Mouse (Mus musculus) CH12.LX (cell line): ENCODE measurements around the gene Slain1. TPM values are rescaled to one million over a fixed set of nuclear protein-coding genes. Genes with fewer than 3 reads are reported as not detected.
A peak's percentile ranks its signal among the peaks of the same experiment; 100 is the strongest.

Experiments used
- DNase-seq: peaks from one replicate; pipeline ENCODE4 v3.0.0-alpha.2; 2013; ENCODE audit errors: extremely low read depth
- H3K27ac ChIP-seq: 2 replicates; pipeline ENCODE4 v1.5.1; 2012; ENCODE audit warnings: low read depth, mild to moderate bottlenecking, control low read depth, moderate library complexity; ENCODE audit not compliant: insufficient read depth
- H3K27me3 ChIP-seq: replicated peaks from 2 replicates; pipeline ENCODE3; 2012; ENCODE audit warnings: inconsistent platforms
- H3K36me3 ChIP-seq, 2 experiments: replicated peaks in 1 of 2; 2 replicates each; pipeline versions ENCODE3 to v1.6.1; 2012; ENCODE audit warnings: inconsistent platforms in 1 of 2, low read length in 1 of 2, mild to moderate bottlenecking in 1 of 2, mixed read lengths in 1 of 2, moderate library complexity in 1 of 2; ENCODE audit not compliant: control insufficient read depth in 1 of 2, insufficient read depth in 1 of 2
- H3K4me1 ChIP-seq, 2 experiments: 2 replicates each; pipeline ENCODE4 v1.6.1; 2012; ENCODE audit warnings: inconsistent platforms in 1 of 2, moderate library complexity in 1 of 2; ENCODE audit not compliant: insufficient read depth in 2 of 2, control insufficient read depth in 1 of 2
- H3K4me2 ChIP-seq: 2 replicates; pipeline ENCODE4 v1.6.1; 2012; ENCODE audit warnings: low read depth, mild to moderate bottlenecking, control low read depth; ENCODE audit not compliant: poor library complexity, insufficient read depth, severe bottlenecking
- H3K4me3 ChIP-seq, 3 experiments: fragments of 150-350 bp in 1 of 3; sonication (generic) in 1 of 3; replicated peaks in 1 of 3; 2 replicates each; pipeline versions ENCODE3 to v1.5.1; 2011 to 2012; ENCODE audit warnings: low read depth in 2 of 3, low read length in 2 of 3, mild to moderate bottlenecking in 2 of 3, moderate library complexity in 2 of 3, control low read depth in 1 of 3, improper control_type of control experiment in 1 of 3, inconsistent platforms in 1 of 3, mixed read lengths in 1 of 3; ENCODE audit not compliant: poor library complexity in 1 of 3
- H3K79me2 ChIP-seq: replicated peaks from 2 replicates; pipeline ENCODE4 v1.6.1; 2012; ENCODE audit warnings: mild to moderate bottlenecking, moderate library complexity; ENCODE audit not compliant: control insufficient read depth, poor library complexity, insufficient read depth, severe bottlenecking; ENCODE audit errors: extremely low read depth
- H3K9ac ChIP-seq: 2 replicates; pipeline ENCODE4 v1.6.1; 2012; ENCODE audit warnings: low read depth, mild to moderate bottlenecking, control low read depth, moderate library complexity; ENCODE audit not compliant: insufficient read depth
- H3K9me3 ChIP-seq: replicated peaks from 2 replicates; pipeline ENCODE3; 2012; ENCODE audit warnings: low read length, inconsistent platforms, mixed read lengths
- BHLHE40 ChIP-seq: IDR thresholded peaks from 2 replicates; pipeline ENCODE4 v1.6.1; 2011; ENCODE audit warnings: mild to moderate bottlenecking, low read depth, low read length, improper control_type of control experiment
- CTCF ChIP-seq, 2 experiments: IDR thresholded peaks in 1 of 2; conservative IDR thresholded peaks in 1 of 2; 2 replicates each; pipeline ENCODE4 v1.5.1; 2011 to 2012; ENCODE audit warnings: low read depth in 2 of 2, low read length in 2 of 2, improper control_type of control experiment in 1 of 2, inconsistent platforms in 1 of 2, mild to moderate bottlenecking in 1 of 2, moderate library complexity in 1 of 2
- ETS1 ChIP-seq: conservative IDR thresholded peaks from 2 replicates; pipeline ENCODE4 v1.6.1; 2012; ENCODE audit warnings: low read depth, mild to moderate bottlenecking, inconsistent platforms, low read length, improper control_type of control experiment, moderate library complexity
- IRF4 ChIP-seq: IDR thresholded peaks from 2 replicates; pipeline ENCODE4 v1.6.1; 2014; ENCODE audit warnings: low read depth, mild to moderate bottlenecking, inconsistent platforms, low read length, improper control_type of control experiment
- JUN ChIP-seq: IDR thresholded peaks from 2 replicates; pipeline ENCODE4 v1.6.1; 2011; ENCODE audit warnings: low read depth, mild to moderate bottlenecking, low read length, improper control_type of control experiment, moderate library complexity; ENCODE audit not compliant: insufficient read depth
- JUND ChIP-seq: conservative IDR thresholded peaks from 2 replicates; pipeline ENCODE4 v1.6.1; 2011; ENCODE audit warnings: low read depth, low read length, improper control_type of control experiment
- MYC ChIP-seq: IDR thresholded peaks from 2 replicates; pipeline ENCODE4 v1.6.1; 2011; ENCODE audit warnings: low read depth, mild to moderate bottlenecking, improper control_type of control experiment, low read length
- POLR2AphosphoS2 ChIP-seq: IDR thresholded peaks from 2 replicates; pipeline ENCODE4 v1.6.1; 2011; ENCODE audit warnings: low read depth, low read length, improper control_type of control experiment
- RAD21 ChIP-seq: IDR thresholded peaks from 2 replicates; pipeline ENCODE4 v1.6.1; 2011; ENCODE audit warnings: low read depth, mild to moderate bottlenecking, low read length, improper control_type of control experiment, moderate library complexity
- RCOR1 ChIP-seq: conservative IDR thresholded peaks from 2 replicates; pipeline ENCODE4 v1.6.1; 2012; ENCODE audit warnings: low read depth, mild to moderate bottlenecking, inconsistent platforms, low read length, improper control_type of control experiment
- SIN3A ChIP-seq: IDR thresholded peaks from 2 replicates; pipeline ENCODE4 v1.6.1; 2012; ENCODE audit warnings: low read length, improper control_type of control experiment, inconsistent platforms
- SMC3 ChIP-seq: IDR thresholded peaks from 2 replicates; pipeline ENCODE4 v1.6.1; 2011; ENCODE audit warnings: low read depth, low read length, improper control_type of control experiment
- TCF12 ChIP-seq: IDR thresholded peaks from 2 replicates; pipeline ENCODE4 v1.6.1; 2014; ENCODE audit warnings: low read depth, mild to moderate bottlenecking, inconsistent platforms, low read length, improper control_type of control experiment
- ZC3H11A ChIP-seq: IDR thresholded peaks from 2 replicates; pipeline ENCODE4 v1.6.1; 2012; ENCODE audit warnings: low read depth, mild to moderate bottlenecking, inconsistent platforms, low read length, improper control_type of control experiment
- ZKSCAN1 ChIP-seq: IDR thresholded peaks from 2 replicates; pipeline ENCODE4 v1.6.1; 2012; ENCODE audit warnings: low read depth, inconsistent platforms, low read length, improper control_type of control experiment, borderline replicate concordance
- dilution Hi-C: fragments of 300-500 bp; cut with MboI; formaldehyde crosslinking; loops from 2 replicates; pipeline ENCODE4 v1.14.3; 2020; ENCODE audit warnings: low sequenced_read_pairs; ENCODE audit not compliant: extremely low pct_unique_long_range_greater_than_20kb, extremely low pct_ligation_motif_present
- in situ Hi-C: fragments of 300-500 bp; cut with MboI; formaldehyde crosslinking; loops from 3 replicates; pipeline ENCODE4 v1.14.3; 2019; ENCODE audit warnings: low sequenced_read_pairs, low pct_ligation_motif_present, low pct_unique_long_range_greater_than_20kb, mixed read lengths
- polyA plus RNA-seq: library from polyadenylated mRNA; unstranded; fragments of >175 nt; gene quantifications from 2 replicates; pipeline ENCODE4 v1.2.1, GENCODE M21; 2012; ENCODE audit warnings: low read depth; ENCODE audit not compliant: insufficient read length
- total RNA-seq, 2 experiments: library from RNA; depleted of rRNA; stranded (reverse); fragments of 300-350 nt in 1 of 2; fragments of >200 nt in 1 of 2; gene quantifications; 2 replicates each; pipeline ENCODE4 v1.2.3; 2012 to 2014

The Slain1 gene
- total and polyA plus RNA-seq, 3 experiments = 13.1 to 15.9 (median 13.6) TPM

DNA sequence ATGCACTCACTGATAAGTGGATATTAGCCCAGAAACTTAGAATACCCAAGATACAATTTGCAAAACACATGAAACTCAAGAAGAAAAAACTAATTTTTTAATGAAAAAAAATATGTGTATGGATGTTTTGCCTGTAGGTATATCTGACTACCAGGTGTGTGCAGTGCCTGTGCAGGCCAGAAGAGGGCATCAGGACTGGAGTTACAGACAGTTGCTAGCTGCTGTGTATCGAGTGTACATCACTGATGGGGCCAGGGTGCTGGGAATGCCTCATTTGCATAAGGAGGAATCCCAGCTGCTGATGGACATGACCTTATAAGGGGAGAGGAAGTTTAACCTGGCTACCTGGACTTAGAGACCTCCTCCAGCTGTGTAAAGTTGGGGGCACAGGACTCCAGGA is 82.6 kb downstream of the Slain1 start:
- H3K4me1 ChIP-seq = no peaks in the 10 kb centered on the region
- no peak overlapping the region for H3K27ac ChIP-seq
- H3K36me3 ChIP-seq = peaks cover 0 to 11% of the 10 kb centered on the region in 2 experiments
- dilution Hi-C loops (no loop called here), in situ Hi-C loops (no loop called here)
- TF ChIP-seq CTCF (conservative IDR thresholded peaks at IDR 0.05 in 1 of 2, IDR thresholded peaks at IDR 0.05 in 1 of 2; ENCODE audit: low read depth in 2 of 2, low read length in 2 of 2) (peak in 1 of 2 experiments; percentile 42; a peak in 2 of 4 replicates), ETS1 (no peak), SMC3 (peak; percentile 16; the same call in 1 of the 2 replicates)
- no peaks in the 10 kb centered on the region for H3K79me2 ChIP-seq
- no peaks in the 10 kb centered on the region for H3K9me3 ChIP-seq
- no peaks in the 10 kb centered on the region for H3K27me3 ChIP-seq
- H3K4me3 ChIP-seq = no peak overlapping the region
- H3K4me2 ChIP-seq = no peak overlapping the region
- no peak overlapping the region for H3K9ac ChIP-seq
- no peak for DNase-seq

DNA sequence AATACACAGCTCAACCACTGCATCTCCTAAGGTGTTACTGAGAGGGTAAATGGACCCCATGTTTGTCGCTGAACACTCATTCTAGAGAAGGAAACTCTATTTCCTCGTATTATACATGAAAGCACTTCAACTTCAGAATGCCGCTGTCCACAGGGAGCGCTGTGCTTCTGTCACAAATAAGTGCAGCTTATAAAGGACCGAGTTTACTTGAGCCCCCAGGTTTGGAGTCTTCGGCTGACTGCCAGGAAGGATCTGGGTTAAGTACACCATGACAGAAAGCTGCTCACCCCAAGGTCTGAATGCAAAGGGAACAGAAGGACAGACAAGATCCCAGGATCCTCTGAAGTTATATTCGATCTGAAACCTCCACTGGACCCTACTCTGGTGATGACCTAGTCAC is 91.2 kb downstream of the Slain1 start:
- Histone ChIP-seq H3K4me1 (no peaks in the 10 kb centered on the region), H3K27ac (no peak overlapping the region), H3K4me3 (no peak overlapping the region), H3K4me2 (no peak overlapping the region), H3K79me2 (no peaks in the 10 kb centered on the region), H3K27me3 (no peaks in the 10 kb centered on the region), H3K36me3 (no peaks in the 10 kb centered on the region), H3K9me3 (no peaks in the 10 kb centered on the region), H3K9ac (no peak overlapping the region)
- TF ChIP-seq MYC (no peak), SIN3A (no peak), ZKSCAN1 (no peak)
- no peak for DNase-seq
- dilution Hi-C loops (no loop called here), in situ Hi-C loops (no loop called here)

DNA sequence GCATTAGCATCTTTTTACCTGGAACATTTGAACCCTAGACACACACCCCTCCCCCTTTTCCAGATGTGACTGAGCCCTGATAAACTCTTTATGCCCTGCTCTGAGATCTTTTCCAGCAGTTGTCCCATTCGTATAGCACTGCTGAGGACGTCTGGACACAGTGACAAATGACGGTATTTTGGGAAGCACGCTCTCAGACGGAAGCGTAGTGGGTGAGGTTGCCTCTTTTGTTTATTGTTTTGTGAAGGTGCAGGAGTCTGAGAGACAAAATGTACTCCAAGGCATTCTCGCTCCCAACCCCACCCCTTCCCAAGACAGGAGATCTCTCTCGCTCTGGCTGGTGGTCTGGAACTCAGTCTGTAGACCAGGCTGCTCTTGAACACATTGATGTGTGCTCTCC is 92.1 kb downstream of the Slain1 start:
- no peak overlapping the region for H3K4me3 ChIP-seq
- H3K4me1 ChIP-seq = no peaks in the 10 kb centered on the region
- in situ Hi-C loops = no loop called here
- H3K27me3 ChIP-seq = no peaks in the 10 kb centered on the region
- DNase-seq = no peak
- no peaks in the 10 kb centered on the region for H3K9me3 ChIP-seq
- TF ChIP-seq CTCF (conservative IDR thresholded peaks at IDR 0.05 in 1 of 2, IDR thresholded peaks at IDR 0.05 in 1 of 2; ENCODE audit: low read depth in 2 of 2, low read length in 2 of 2) (no peak), BHLHE40 (no peak), JUN (no peak), JUND (no peak), TCF12 (no peak), POLR2AphosphoS2 (no peak), ZC3H11A (no peak), RCOR1 (no peak), IRF4 (no peak), RAD21 (no peak)
- H3K9ac ChIP-seq = no peak overlapping the region
- no peak overlapping the region for H3K27ac ChIP-seq
- H3K4me2 ChIP-seq = no peak overlapping the region
- dilution Hi-C loops = no loop called here
- H3K79me2 ChIP-seq = no peaks in the 10 kb centered on the region
- H3K36me3 ChIP-seq = no peaks in the 10 kb centered on the region
